Mouse (Mus musculus): Measurements from ENCODE around the gene 4930415O20Rik. TPM values are rescaled to one million over a fixed set of nuclear protein-coding genes. Genes with fewer than 3 reads are reported as not detected.

4930415O20Rik gene
- polyA plus RNA-seq, 1 experiment from 2014 or later = not detected

- H3K4me1 ChIP-seq (ENCODE audit: control insufficient read depth, insufficient read depth, low read length) = peaks cover 17% of the 10 kb centered on the region
- no peak overlapping the region for H3K9ac ChIP-seq (replicated peaks; ENCODE audit: low read length)
- no peak overlapping the region for H3K27ac ChIP-seq (replicated peaks; ENCODE audit: low read depth, low read length)
- H3K27me3 ChIP-seq (ENCODE audit: control insufficient read depth, insufficient read depth, low read length) = peaks cover 12% of the 10 kb centered on the region; the same call in 1 of the 2 replicates
- DNase-seq (no peak), ATAC-seq (ENCODE audit: low FRiP score, low TSS enrichment) (no peak)
- no peak overlapping the region for H3K4me3 ChIP-seq (replicated peaks; ENCODE audit: low read depth, low read length)
- H3K4me2 ChIP-seq (ENCODE audit: low read length) = no peak overlapping the region
- WGBS = 67% methylated on average over 7 of the region's 7 CpGs
- no peaks in the 10 kb centered on the region for H3K9me3 ChIP-seq (ENCODE audit: control insufficient read depth, low read length)
- no peaks in the 10 kb centered on the region for H3K36me3 ChIP-seq (ENCODE audit: control insufficient read depth, insufficient read depth, low read length)
These were observed 55.8 kb downstream of the 4930415O20Rik start for GRCm38 (mm10) chr15:98626487-98627212.

GRCm38 (mm10) chr15:98628589-98629254, 57.9 kb downstream of the 4930415O20Rik start:
- Histone ChIP-seq H3K4me3 (replicated peaks; ENCODE audit: low read depth, low read length) (peak overlapping the region; percentile 12), H3K27me3 (ENCODE audit: control insufficient read depth, insufficient read depth, low read length) (peaks cover 12% of the 10 kb centered on the region; the same call in 1 of the 2 replicates), H3K9ac (replicated peaks; ENCODE audit: low read length) (peak overlapping the region; percentile 13), H3K4me2 (ENCODE audit: low read length) (peak overlapping the region; percentile 47), H3K36me3 (ENCODE audit: control insufficient read depth, insufficient read depth, low read length) (no peaks in the 10 kb centered on the region), H3K9me3 (ENCODE audit: control insufficient read depth, low read length) (no peaks in the 10 kb centered on the region), H3K4me1 (ENCODE audit: control insufficient read depth, insufficient read depth, low read length) (peaks cover 34% of the 10 kb centered on the region), H3K27ac (replicated peaks; ENCODE audit: low read depth, low read length) (peak overlapping the region; percentile 73)
- peak; percentile 78 for DNase-seq
- 5% methylated on average over 20 of the region's 20 CpGs for WGBS
- ATAC-seq (ENCODE audit: low FRiP score, low TSS enrichment) = no peak

- ATAC-seq (ENCODE audit: low FRiP score, low TSS enrichment) (no peak), DNase-seq (no peak)
- Histone ChIP-seq H3K4me3 (replicated peaks; ENCODE audit: low read depth, low read length) (no peak overlapping the region), H3K4me1 (ENCODE audit: control insufficient read depth, insufficient read depth, low read length) (peaks cover 34% of the 10 kb centered on the region), H3K27me3 (ENCODE audit: control insufficient read depth, insufficient read depth, low read length) (peaks cover 12% of the 10 kb centered on the region; the same call in 1 of the 2 replicates), H3K9ac (replicated peaks; ENCODE audit: low read length) (peak overlapping the region; percentile 13; the same call in 1 of the 2 replicates), H3K9me3 (ENCODE audit: control insufficient read depth, low read length) (no peaks in the 10 kb centered on the region), H3K36me3 (ENCODE audit: control insufficient read depth, insufficient read depth, low read length) (no peaks in the 10 kb centered on the region), H3K27ac (replicated peaks; ENCODE audit: low read depth, low read length) (peak overlapping the region; percentile 73; the same call in 1 of the 2 replicates), H3K4me2 (ENCODE audit: low read length) (no peak overlapping the region; the same call in 1 of the 2 replicates)
- 65% methylated on average over 6 of the region's 6 CpGs for WGBS
These were observed 58.7 kb downstream of the 4930415O20Rik start for GRCm38 (mm10) chr15:98629464-98629863.

GRCm38 (mm10) chr15:98630540-98630939, 59.7 kb downstream of the 4930415O20Rik start, which contains the start of gene Cacnb3:
Gene Cacnb3 (plus strand): TSS chr15:98630840.
- WGBS = 42% methylated on average over 4 of the region's 4 CpGs
- no peaks in the 10 kb centered on the region for H3K36me3 ChIP-seq (ENCODE audit: control insufficient read depth, insufficient read depth, low read length)
- peak within 1 kb of the TSS; percentile 87 for H3K4me2 ChIP-seq (ENCODE audit: low read length)
- no peak for DNase-seq
- H3K4me3 ChIP-seq (replicated peaks; ENCODE audit: low read depth, low read length) = peak within 1 kb of the TSS; percentile 81
- H3K9ac ChIP-seq (replicated peaks; ENCODE audit: low read length) = no peak within 1 kb of the TSS
- no peak for ATAC-seq (ENCODE audit: low FRiP score, low TSS enrichment)
- no peaks in the 10 kb centered on the region for H3K9me3 ChIP-seq (ENCODE audit: control insufficient read depth, low read length)
- peak within 1 kb of the TSS; percentile 99 for H3K27ac ChIP-seq (replicated peaks; ENCODE audit: low read depth, low read length)
- H3K4me1 ChIP-seq (ENCODE audit: control insufficient read depth, insufficient read depth, low read length) = peaks cover 36% of the 10 kb centered on the region
- H3K27me3 ChIP-seq (ENCODE audit: control insufficient read depth, insufficient read depth, low read length) = peaks cover 12% of the 10 kb centered on the region; the same call in 1 of the 2 replicates

- Histone ChIP-seq H3K27me3 (ENCODE audit: control insufficient read depth, insufficient read depth, low read length) (peaks cover 12% of the 10 kb centered on the region; the same call in 1 of the 2 replicates), H3K4me1 (ENCODE audit: control insufficient read depth, insufficient read depth, low read length) (peaks cover 45% of the 10 kb centered on the region), H3K4me2 (ENCODE audit: low read length) (peak overlapping the region; percentile 87), H3K36me3 (ENCODE audit: control insufficient read depth, insufficient read depth, low read length) (no peaks in the 10 kb centered on the region), H3K27ac (replicated peaks; ENCODE audit: low read depth, low read length) (peak overlapping the region; percentile 99), H3K4me3 (replicated peaks; ENCODE audit: low read depth, low read length) (peak overlapping the region; percentile 81), H3K9ac (replicated peaks; ENCODE audit: low read length) (no peak overlapping the region; the same call in 1 of the 2 replicates), H3K9me3 (ENCODE audit: control insufficient read depth, low read length) (no peaks in the 10 kb centered on the region)
- ATAC-seq (ENCODE audit: low FRiP score, low TSS enrichment) (peak; percentile 10; the same call in 1 of the 2 replicates), DNase-seq (peak; percentile 85)
- under 1% methylated on average over 18 of the region's 18 CpGs for WGBS
These were observed 60.7 kb downstream of the 4930415O20Rik start for GRCm38 (mm10) chr15:98631493-98631892.

- Histone ChIP-seq H3K9ac (replicated peaks; ENCODE audit: low read length) (peak overlapping the region; percentile 97), H3K4me2 (ENCODE audit: low read length) (peak overlapping the region; percentile 87), H3K27me3 (ENCODE audit: control insufficient read depth, insufficient read depth, low read length) (peaks cover 12% of the 10 kb centered on the region; the same call in 1 of the 2 replicates), H3K9me3 (ENCODE audit: control insufficient read depth, low read length) (no peaks in the 10 kb centered on the region), H3K36me3 (ENCODE audit: control insufficient read depth, insufficient read depth, low read length) (no peaks in the 10 kb centered on the region), H3K4me1 (ENCODE audit: control insufficient read depth, insufficient read depth, low read length) (peaks cover 52% of the 10 kb centered on the region), H3K27ac (replicated peaks; ENCODE audit: low read depth, low read length) (peak overlapping the region; percentile 99), H3K4me3 (replicated peaks; ENCODE audit: low read depth, low read length) (peak overlapping the region; percentile 81)
- peak; percentile 83 for DNase-seq
- under 1% methylated on average over 25 of the region's 25 CpGs for WGBS
- peak; percentile 43; the same call in 1 of the 2 replicates for ATAC-seq (ENCODE audit: low FRiP score, low TSS enrichment)
These were observed 61.4 kb downstream of the 4930415O20Rik start for GRCm38 (mm10) chr15:98632107-98632744.

GRCm38 (mm10) chr15:98632921-98633320, 62.1 kb downstream of the 4930415O20Rik start:
- Histone ChIP-seq H3K9ac (replicated peaks; ENCODE audit: low read length) (peak overlapping the region; percentile 97), H3K36me3 (ENCODE audit: control insufficient read depth, insufficient read depth, low read length) (no peaks in the 10 kb centered on the region), H3K4me3 (replicated peaks; ENCODE audit: low read depth, low read length) (peak overlapping the region; percentile 81), H3K9me3 (ENCODE audit: control insufficient read depth, low read length) (no peaks in the 10 kb centered on the region), H3K4me2 (ENCODE audit: low read length) (peak overlapping the region; percentile 87), H3K27ac (replicated peaks; ENCODE audit: low read depth, low read length) (peak overlapping the region; percentile 99), H3K4me1 (ENCODE audit: control insufficient read depth, insufficient read depth, low read length) (peaks cover 59% of the 10 kb centered on the region), H3K27me3 (ENCODE audit: control insufficient read depth, insufficient read depth, low read length) (peaks cover 12% of the 10 kb centered on the region; the same call in 1 of the 2 replicates)
- ATAC-seq (ENCODE audit: low FRiP score, low TSS enrichment) = no peak
- DNase-seq = peak; percentile 69
- 0% methylated on average over 4 of the region's 4 CpGs for WGBS

GRCm38 (mm10) chr15:98633822-98634470, 63.1 kb downstream of the 4930415O20Rik start:
- WGBS = 1% methylated on average over 25 of the region's 25 CpGs
- peak overlapping the region; percentile 81 for H3K4me3 ChIP-seq (replicated peaks; ENCODE audit: low read depth, low read length)

More at GRCm38 (mm10) chr15:98633822-98634470, 63.1 kb downstream of the 4930415O20Rik start:
- Histone ChIP-seq H3K36me3 (ENCODE audit: control insufficient read depth, insufficient read depth, low read length) (peaks cover 2% of the 10 kb centered on the region; the same call in 1 of the 2 replicates), H3K9ac (replicated peaks; ENCODE audit: low read length) (peak overlapping the region; percentile 97), H3K27ac (replicated peaks; ENCODE audit: low read depth, low read length) (peak overlapping the region; percentile 99), H3K4me1 (ENCODE audit: control insufficient read depth, insufficient read depth, low read length) (peaks cover 50% of the 10 kb centered on the region), H3K4me2 (ENCODE audit: low read length) (peak overlapping the region; percentile 87), H3K9me3 (ENCODE audit: control insufficient read depth, low read length) (no peaks in the 10 kb centered on the region), H3K27me3 (ENCODE audit: control insufficient read depth, insufficient read depth, low read length) (peaks cover 12% of the 10 kb centered on the region; the same call in 1 of the 2 replicates)
- no peak for ATAC-seq (ENCODE audit: low FRiP score, low TSS enrichment)
- DNase-seq = peak; percentile 66

All from midbrain, embryonic 14.5 days (tissue).